Mouse (Mus musculus) lung, postnatal 0 days (tissue): ENCODE data around the gene Smyd1. TPM values are rescaled to one million over a fixed set of nuclear protein-coding genes. Genes with fewer than 3 reads are reported as not detected.

ENCODE experiments used
- ATAC-seq: fragments of 200-750 bp; cut with Nextera tagmentation; 2 replicates; pipeline ENCODE4 v1.8.0; 2017; ENCODE audit warnings: moderate library complexity
- DNase-seq: peaks from one replicate; pipeline ENCODE4 v3.0.0-alpha.2; 2016; ENCODE audit warnings: low spot score
- H3K27ac ChIP-seq: fragments of 300-500 bp; sonication (generic); 2 replicates; pipeline ENCODE4 v1.5.1; 2014; ENCODE audit warnings: antibody characterized with exemption, mild to moderate bottlenecking, low read length, mixed read lengths
- H3K27me3 ChIP-seq: fragments of 300-500 bp; sonication (generic); replicated peaks from 2 replicates; pipeline ENCODE4 v1.6.1; 2014; ENCODE audit warnings: low read length, mixed read lengths; ENCODE audit not compliant: insufficient read depth
- H3K36me3 ChIP-seq: fragments of 300-500 bp; sonication (generic); 2 replicates; pipeline ENCODE4 v1.6.1; 2014; ENCODE audit warnings: low read length, mixed read lengths; ENCODE audit not compliant: insufficient read depth
- H3K4me1 ChIP-seq: fragments of 300-500 bp; sonication (generic); 2 replicates; pipeline ENCODE4 v1.6.1; 2014; ENCODE audit warnings: antibody characterized with exemption, low read depth, low read length, mixed read lengths; ENCODE audit not compliant: insufficient read depth
- H3K4me2 ChIP-seq: fragments of 300-500 bp; sonication (generic); replicated peaks from 2 replicates; pipeline ENCODE4 v1.6.1; 2014; ENCODE audit warnings: low read depth, mild to moderate bottlenecking, low read length, moderate library complexity, mixed read lengths
- H3K4me3 ChIP-seq: fragments of 300-500 bp; sonication (generic); 2 replicates; pipeline ENCODE4 v1.5.1; 2014; ENCODE audit warnings: low read depth, low read length
- H3K9ac ChIP-seq: fragments of 300-500 bp; sonication (generic); replicated peaks from 2 replicates; pipeline ENCODE4 v1.6.1; 2014; ENCODE audit warnings: low read depth, mild to moderate bottlenecking
- H3K9me3 ChIP-seq: fragments of 300-500 bp; sonication (generic); 2 replicates; pipeline ENCODE4 v1.6.1; 2016; ENCODE audit warnings: low read length, mixed read lengths
- CTCF ChIP-seq: IDR thresholded peaks from 2 replicates; pipeline ENCODE4 v1.5.1; 2016; ENCODE audit warnings: antibody characterized with exemption, mild to moderate bottlenecking
- EP300 ChIP-seq: IDR thresholded peaks from 2 replicates; pipeline ENCODE4 v1.6.1; 2016; ENCODE audit warnings: antibody characterized with exemption, mild to moderate bottlenecking, control low read depth
- WGBS: fragments of 180-500 bp; shearing (Covaris S2); extraction: QIAGEN DNeasy Blood & Tissue Kit; methylation state at CpG from one replicate; pipeline ENCODE4 v1.1.7; 2014; 5-methylcytosine and 5-hydroxymethylcytosine counted together
- polyA plus RNA-seq: library from polyadenylated mRNA; unstranded; fragments of >200 nt; fragmentation: Nextera tagmentation; extraction: Ambion mirVana; gene quantifications from 2 replicates; pipeline ENCODE4 v1.2.1, GENCODE M21; 2015

Smyd1 gene
- polyA plus RNA-seq, 1 experiment from 2014 or later: 0.80 TPM

- Histone ChIP-seq H3K4me3 (no peak overlapping the region), H3K9ac (no peak overlapping the region), H3K36me3 (no peaks in the 10 kb centered on the region), H3K27ac (no peak overlapping the region), H3K9me3 (no peaks in the 10 kb centered on the region), H3K4me2 (no peak overlapping the region), H3K27me3 (no peaks in the 10 kb centered on the region), H3K4me1 (no peaks in the 10 kb centered on the region)
- no peak for TF ChIP-seq EP300
- no peak for TF ChIP-seq CTCF
- 68% methylated on average over 2 of the region's 2 CpGs for WGBS
- ATAC-seq: no peak
- no peak for DNase-seq
Measured at GRCm38 (mm10) chr6:71298051-71298450, 24.0 kb downstream of the Smyd1 start.

DNA sequence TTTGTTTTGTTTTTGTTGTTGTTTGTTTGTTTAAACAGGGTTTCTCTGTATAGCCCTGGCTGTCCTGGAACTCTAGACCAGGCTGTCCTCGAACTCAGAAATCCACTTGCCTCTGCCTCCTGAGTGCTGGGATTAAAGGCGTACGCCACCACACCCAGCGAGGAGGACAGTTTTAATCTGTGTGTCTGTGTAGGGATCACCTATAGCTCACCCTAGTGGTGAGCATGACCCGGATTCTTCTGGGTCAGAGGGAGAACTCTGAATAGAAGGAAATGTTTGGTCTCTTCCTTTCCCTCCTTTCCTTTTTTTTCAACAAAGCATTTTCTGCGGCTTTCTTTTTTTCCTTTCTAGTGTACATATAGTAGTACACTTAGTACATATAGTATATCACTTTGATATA lies 26.7 kb downstream of the Smyd1 start:
- H3K27ac ChIP-seq: no peak overlapping the region
- 63% methylated on average over 6 of the region's 6 CpGs for WGBS
- TF ChIP-seq CTCF (no peak), EP300 (no peak)
- H3K9ac ChIP-seq: no peak overlapping the region
- H3K27me3 ChIP-seq: no peaks in the 10 kb centered on the region
- DNase-seq: no peak
- no peak for ATAC-seq
- H3K4me2 ChIP-seq: no peak overlapping the region
- H3K4me1 ChIP-seq: no peaks in the 10 kb centered on the region
- no peaks in the 10 kb centered on the region for H3K36me3 ChIP-seq
- H3K9me3 ChIP-seq: no peaks in the 10 kb centered on the region
- no peak overlapping the region for H3K4me3 ChIP-seq

DNA sequence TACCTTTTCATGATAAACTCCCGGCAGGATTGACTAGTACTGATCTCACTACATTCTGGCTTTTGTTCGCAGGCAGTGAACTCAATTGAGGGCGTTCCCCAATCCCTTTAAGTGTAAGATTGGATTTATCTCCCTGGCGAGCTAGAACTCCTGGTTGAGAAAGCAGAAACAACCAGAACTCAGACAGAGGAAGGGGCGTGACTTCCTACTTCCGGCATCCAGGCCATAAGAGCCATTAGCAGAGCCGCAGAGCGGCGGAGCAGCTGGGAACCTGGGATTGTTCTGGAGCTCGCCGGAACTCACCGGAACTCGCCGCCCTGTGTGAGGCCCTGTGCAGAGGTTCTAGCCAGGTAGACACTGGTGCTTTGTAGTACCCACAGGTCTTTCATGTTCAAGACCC lies 28.5 kb downstream of the Smyd1 start:
- Histone ChIP-seq H3K36me3 (no peaks in the 10 kb centered on the region), H3K4me3 (no peak overlapping the region), H3K27me3 (no peaks in the 10 kb centered on the region), H3K27ac (no peak overlapping the region), H3K4me2 (no peak overlapping the region), H3K9me3 (no peaks in the 10 kb centered on the region), H3K4me1 (no peaks in the 10 kb centered on the region), H3K9ac (no peak overlapping the region)
- TF ChIP-seq EP300: no peak
- TF ChIP-seq CTCF: no peak
- ATAC-seq: no peak
- 80% methylated on average over 14 of the region's 14 CpGs for WGBS
- DNase-seq: no peak

GRCm38 (mm10) chr6:71279418-71279817 lies 42.6 kb downstream of the Smyd1 start:
- Histone ChIP-seq H3K4me3 (no peak overlapping the region), H3K36me3 (no peaks in the 10 kb centered on the region; the same call in 1 of the 2 replicates), H3K9ac (no peak overlapping the region), H3K4me2 (no peak overlapping the region), H3K27me3 (no peaks in the 10 kb centered on the region), H3K9me3 (no peaks in the 10 kb centered on the region), H3K27ac (no peak overlapping the region), H3K4me1 (no peaks in the 10 kb centered on the region)
- DNase-seq (peak; percentile 18), ATAC-seq (no peak)
- TF ChIP-seq CTCF (peak; percentile 18; the same call in 1 of the 2 replicates), EP300 (no peak)
- WGBS: 32% methylated on average over 1 of the region's 1 CpGs

DNA sequence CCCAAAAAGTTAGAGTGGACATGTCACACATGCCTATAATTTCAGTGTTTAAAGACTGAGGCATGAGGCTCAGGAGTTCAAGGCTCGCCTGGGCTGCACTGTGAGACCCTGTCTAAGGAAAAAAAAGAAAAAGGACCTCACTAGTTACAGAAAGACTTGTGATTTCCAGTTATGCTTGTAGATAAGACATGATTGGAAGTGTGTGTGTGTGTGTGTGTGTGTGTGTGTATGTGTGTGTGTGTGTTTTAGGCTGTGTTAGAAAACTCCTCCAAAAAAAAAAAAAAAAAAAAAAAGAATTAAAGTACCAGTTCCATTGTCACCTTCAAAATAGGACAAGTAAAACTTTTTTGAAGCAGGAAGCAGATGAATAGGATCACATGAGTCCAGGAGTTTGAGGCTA lies 47.4 kb downstream of the Smyd1 start:
- Histone ChIP-seq H3K27ac (no peak overlapping the region), H3K9me3 (no peaks in the 10 kb centered on the region), H3K9ac (no peak overlapping the region), H3K4me3 (no peak overlapping the region), H3K4me1 (0 out of 2 replicates have a peak, but pooled peaks cover 3% of the 10 kb centered on the region), H3K36me3 (no peaks in the 10 kb centered on the region), H3K27me3 (no peaks in the 10 kb centered on the region), H3K4me2 (no peak overlapping the region)
- 93% methylated on average over 1 of the region's 1 CpGs for WGBS
- TF ChIP-seq EP300 (no peak), CTCF (no peak)
- ATAC-seq: no peak
- no peak for DNase-seq

DNA sequence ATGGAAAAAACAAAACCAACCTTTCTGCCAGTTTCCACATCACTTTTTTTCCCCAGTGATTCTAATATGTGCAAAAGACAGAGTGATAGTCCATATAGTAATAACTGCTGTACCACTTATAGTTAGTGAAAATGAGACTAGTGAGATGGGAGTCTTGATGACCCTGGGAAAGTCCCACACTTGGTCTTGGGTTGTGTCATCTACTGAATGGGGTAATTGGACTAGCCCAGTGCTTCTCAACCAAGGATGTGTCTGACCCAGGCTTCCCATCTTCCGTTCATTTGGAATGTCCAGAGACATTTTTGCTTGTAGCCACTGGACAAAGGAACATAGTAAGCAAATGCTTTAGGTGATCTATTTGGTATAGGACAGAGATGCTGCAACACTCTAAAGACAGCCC lies 48.3 kb downstream of the Smyd1 start:
- Histone ChIP-seq H3K27ac (no peak overlapping the region), H3K4me1 (0 out of 2 replicates have a peak, but pooled peaks cover 3% of the 10 kb centered on the region), H3K9me3 (no peaks in the 10 kb centered on the region), H3K36me3 (no peaks in the 10 kb centered on the region), H3K27me3 (no peaks in the 10 kb centered on the region), H3K4me2 (no peak overlapping the region), H3K4me3 (no peak overlapping the region), H3K9ac (no peak overlapping the region)
- WGBS: 92% methylated on average over 1 of the region's 1 CpGs
- ATAC-seq (no peak), DNase-seq (no peak)
- no peak for TF ChIP-seq EP300
- no peak for TF ChIP-seq CTCF

DNA sequence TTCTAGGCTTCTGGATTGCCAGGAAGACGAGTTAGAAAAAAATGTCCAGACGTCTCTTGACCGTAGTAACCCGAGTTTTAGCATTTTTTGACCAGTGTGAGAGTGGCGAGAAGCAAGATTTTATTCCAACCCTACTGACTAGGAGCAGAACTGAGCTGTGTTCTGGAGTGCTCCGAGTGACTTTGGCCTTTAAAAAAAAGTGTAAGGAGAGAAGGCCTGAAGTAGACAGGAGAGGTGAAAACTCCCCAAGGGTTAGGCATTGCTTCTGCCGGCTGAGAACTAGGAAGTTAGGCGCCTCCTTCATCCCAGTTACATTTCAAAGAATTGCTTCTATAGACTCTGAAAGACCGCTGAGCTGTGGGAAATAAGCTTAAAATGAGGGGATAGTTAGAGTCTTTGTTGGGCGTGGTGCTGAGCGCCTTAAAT lies 49.7 kb downstream of the Smyd1 start:
- no peak for DNase-seq
- H3K36me3 ChIP-seq: no peaks in the 10 kb centered on the region
- WGBS: 2% methylated on average over 11 of the region's 11 CpGs
- peak overlapping the region; percentile 98 for H3K27ac ChIP-seq
- no peaks in the 10 kb centered on the region for H3K9me3 ChIP-seq
- ATAC-seq: no peak
- H3K9ac ChIP-seq: peak overlapping the region; percentile 99
- no peaks in the 10 kb centered on the region for H3K27me3 ChIP-seq
- TF ChIP-seq EP300 (no peak), CTCF (no peak)
- 0 out of 2 replicates have a peak, but pooled peaks cover 3% of the 10 kb centered on the region for H3K4me1 ChIP-seq
- peak overlapping the region; percentile 80 for H3K4me2 ChIP-seq
- peak overlapping the region; percentile 92 for H3K4me3 ChIP-seq
